ENCODE assay signal across 18 mouse cellular contexts in genomic region chr6:95500771-95501170, GRCm38 (mm10).
DNase-seq lines count a peak whose midpoint lies in the region; ATAC-seq and TF ChIP-seq lines count a peak whose summit lies in the region.
"Had no signal": no experiment of that assay in that cellular context is flagged by ENCODE, and none has a peak within 500 bp of the region (broad histone marks: within the 10 kb centered on the region; RNA-seq: fewer than 3 reads in every experiment).

No protein-coding gene starts in this region.

- H3K79me2 ChIP-seq in liver, adult 2 months (ENCODE audit: control insufficient read depth, insufficient read depth, low read length) = no peaks in the 10 kb centered on the region; the same call in 1 of the 2 replicates

- no peak overlapping the region for H3K27ac ChIP-seq in forebrain, embryonic 11.5 days (ENCODE audit: low read depth, low read length)
- H3K27ac ChIP-seq in forebrain, postnatal 0 days (ENCODE audit: low read depth, low read length) = no peak overlapping the region
- no peak overlapping the region for H3K27ac ChIP-seq in liver, adult 2 months (replicated peaks; ENCODE audit: insufficient read depth, low read depth, low read length)
- no peak overlapping the region for H3K27ac ChIP-seq in liver, embryonic 11.5 days (ENCODE audit: low read depth, low read length)
- H3K27ac ChIP-seq: embryonic facial prominence, embryonic 10.5 days; heart, embryonic 13.5 days; hindbrain, embryonic 13.5 days; hindbrain, postnatal 0 days had no signal

- H3K27me3 ChIP-seq in forebrain, embryonic 11.5 days (ENCODE audit: control insufficient read depth, insufficient read depth, low read length) = no peaks in the 10 kb centered on the region
- no peaks in the 10 kb centered on the region for H3K27me3 ChIP-seq in forebrain, postnatal 0 days (ENCODE audit: insufficient read depth, low read length)
- no peaks in the 10 kb centered on the region for H3K27me3 ChIP-seq in liver, adult 2 months (ENCODE audit: control insufficient read depth, insufficient read depth, low read length)
- H3K27me3 ChIP-seq in liver, embryonic 11.5 days (replicated peaks; ENCODE audit: control insufficient read depth, insufficient read depth, low read length) = no peaks in the 10 kb centered on the region
- H3K27me3 ChIP-seq: CH12.LX; heart, embryonic 13.5 days; hindbrain, embryonic 13.5 days had no signal

- peak; percentile 34 for DNase-seq in forebrain, embryonic 11.5 days (ENCODE audit: low spot score)
- no peak for DNase-seq in forebrain, postnatal 0 days
- DNase-seq in liver, adult 2 months (ENCODE audit: extremely low read depth, low read depth, low spot score) = peak; percentile 87
- DNase-seq in liver, embryonic 11.5 days (ENCODE audit: low spot score) = no peak
- DNase-seq in NIH3T3 (ENCODE audit: low read depth) = peak; percentile 41
- DNase-seq in gastrocnemius, postnatal 14 days = peak; percentile 22
- no peak for DNase-seq in heart, postnatal 10 days
- no peak for DNase-seq in kidney, adult 18-20 months
- DNase-seq: adrenal gland, adult 8-10 months; cerebellum, adult 2 months; cerebellum, postnatal 10 days; kidney, adult 11 months had no signal

- H3K9me3 ChIP-seq in forebrain, embryonic 11.5 days (ENCODE audit: control insufficient read depth, low read length) = no peaks in the 10 kb centered on the region
- no peaks in the 10 kb centered on the region for H3K9me3 ChIP-seq in forebrain, postnatal 0 days (ENCODE audit: low read length)
- H3K9me3 ChIP-seq in liver, embryonic 11.5 days (ENCODE audit: control insufficient read depth, low read length) = no peaks in the 10 kb centered on the region
- H3K9me3 ChIP-seq: embryonic facial prominence, embryonic 10.5 days; heart, embryonic 13.5 days; hindbrain, embryonic 13.5 days had no signal

- intact Hi-C loops in gastrocnemius, postnatal 14 days (cut with DNase I; ENCODE audit: low total_unique reads) = no loop called here
- intact Hi-C loops in heart, postnatal 10 days (cut with DNase I) = no loop called here

- H3K4me2 ChIP-seq in forebrain, embryonic 11.5 days (ENCODE audit: low read depth, low read length, severe bottlenecking) = no peak overlapping the region
- no peak overlapping the region for H3K4me2 ChIP-seq in forebrain, postnatal 0 days (ENCODE audit: low read depth)
- no peak overlapping the region for H3K4me2 ChIP-seq in liver, embryonic 11.5 days
- H3K4me2 ChIP-seq: heart, embryonic 13.5 days; hindbrain, embryonic 13.5 days had no signal

- no peak for TF ChIP-seq CTCF in forebrain, postnatal 0 days (IDR thresholded peaks at IDR 0.05; ENCODE audit: low read depth)
- no peak for TF ChIP-seq CTCF in liver, adult 2 months (IDR thresholded peaks at IDR 0.05; ENCODE audit: low read depth, low read length)

- ATAC-seq in forebrain, embryonic 11.5 days (replicated peaks; ENCODE audit: low FRiP score) = no peak
- no peak for ATAC-seq in forebrain, postnatal 0 days
- no peak for ATAC-seq in liver, embryonic 11.5 days (replicated peaks; ENCODE audit: low FRiP score)
- ATAC-seq: forebrain, embryonic 14.5 days; hindbrain, postnatal 0 days had no signal

- 76% methylated on average over 5 of the region's 5 CpGs for WGBS in forebrain, embryonic 11.5 days
- WGBS in forebrain, postnatal 0 days = 63% methylated on average over 5 of the region's 5 CpGs
- 24% methylated on average over 5 of the region's 5 CpGs for WGBS in liver, adult 2 months
- WGBS in liver, embryonic 11.5 days = 79% methylated on average over 5 of the region's 5 CpGs

- no peak for TF ChIP-seq POLR2A in liver, adult 2 months (IDR thresholded peaks at IDR 0.05; ENCODE audit: extremely low read depth, insufficient read depth, low read length)

- H3K9ac ChIP-seq in forebrain, embryonic 11.5 days (ENCODE audit: low read length) = no peak overlapping the region
- no peak overlapping the region for H3K9ac ChIP-seq in forebrain, postnatal 0 days
- no peak overlapping the region for H3K9ac ChIP-seq in liver, adult 2 months (ENCODE audit: low read depth, low read length)
- no peak overlapping the region for H3K9ac ChIP-seq in liver, embryonic 11.5 days (ENCODE audit: low read depth, low read length)
- H3K9ac ChIP-seq: heart, embryonic 13.5 days; hindbrain, embryonic 13.5 days had no signal

- no peaks in the 10 kb centered on the region for H3K36me3 ChIP-seq in forebrain, embryonic 11.5 days (ENCODE audit: control insufficient read depth, insufficient read depth, low read length)
- H3K36me3 ChIP-seq in forebrain, postnatal 0 days (ENCODE audit: insufficient read depth) = no peaks in the 10 kb centered on the region
- peaks cover 4% of the 10 kb centered on the region; the same call in 1 of the 2 replicates for H3K36me3 ChIP-seq in liver, adult 2 months (ENCODE audit: control insufficient read depth, insufficient read depth, low read length)
- no peaks in the 10 kb centered on the region; the same call in 1 of the 2 replicates for H3K36me3 ChIP-seq in liver, embryonic 11.5 days (ENCODE audit: control insufficient read depth, insufficient read depth, low read length)
- H3K36me3 ChIP-seq: embryonic facial prominence, embryonic 10.5 days; heart, embryonic 13.5 days; hindbrain, embryonic 13.5 days had no signal

- no peak overlapping the region for H3K4me3 ChIP-seq in forebrain, embryonic 11.5 days (ENCODE audit: low read depth, low read length)
- no peak overlapping the region for H3K4me3 ChIP-seq in forebrain, postnatal 0 days (ENCODE audit: low read depth, low read length)
- no peak overlapping the region for H3K4me3 ChIP-seq in liver, adult 2 months (ENCODE audit: insufficient read depth, low read depth, low read length)
- no peak overlapping the region for H3K4me3 ChIP-seq in liver, embryonic 11.5 days (ENCODE audit: low read depth, low read length)
- H3K4me3 ChIP-seq: embryonic facial prominence, embryonic 10.5 days; heart, embryonic 13.5 days; hindbrain, embryonic 13.5 days had no signal

- H3K4me1 ChIP-seq in forebrain, embryonic 11.5 days (replicated peaks; ENCODE audit: control insufficient read depth, insufficient read depth, low read length) = peaks cover 7% of the 10 kb centered on the region; the same call in 1 of the 2 replicates
- H3K4me1 ChIP-seq in forebrain, postnatal 0 days (ENCODE audit: insufficient read depth) = no peaks in the 10 kb centered on the region
- peaks cover 2% of the 10 kb centered on the region; the same call in 1 of the 2 replicates for H3K4me1 ChIP-seq in liver, adult 2 months (ENCODE audit: control insufficient read depth, insufficient read depth, low read length)
- H3K4me1 ChIP-seq in liver, embryonic 11.5 days (replicated peaks; ENCODE audit: control insufficient read depth, insufficient read depth, low read length) = no peaks in the 10 kb centered on the region
- H3K4me1 ChIP-seq: heart, embryonic 13.5 days had no signal

Comparison
In these comparisons a context has a peak if more than half of its experiments do, and no peak if none do; other contexts are left out.
1. DNase-seq: peak in forebrain, embryonic 11.5 days (single experiment), liver, adult 2 months (single experiment), NIH3T3 (single experiment) and gastrocnemius, postnatal 14 days (single experiment); none in forebrain, postnatal 0 days (single experiment), liver, embryonic 11.5 days (single experiment), heart, postnatal 10 days (0 of 2) and kidney, adult 18-20 months (single experiment).